Mouse (Mus musculus): Measurements from ENCODE around the gene Nfrkb.

- TF ChIP-seq CTCF (IDR thresholded peaks at IDR 0.05; ENCODE audit: insufficient read depth, low read depth, low read length) (no peak), POLR2A (IDR thresholded peaks at IDR 0.05; ENCODE audit: insufficient read depth, low read depth, low read length) (no peak)
Measured at GRCm38 (mm10) chr9:31432336-31432975, 46.5 kb downstream of the Nfrkb start.

Data from olfactory bulb, adult 2 months (tissue).